Mouse (Mus musculus) heart, postnatal 25 days (tissue): ENCODE results near the gene Pyroxd2. TPM values are rescaled to one million over a fixed set of nuclear protein-coding genes. Genes with fewer than 3 reads are reported as not detected.
"Not testable (repeated sequence)": the region's sequence is repeated elsewhere in the genome, so short reads cannot be mapped to it uniquely, and the experiment has no call there.

Experiments
- DNase-seq: peaks from one replicate; pipeline ENCODE4 v3.0.0; 2022; ENCODE audit warnings: low spot score
- intact Hi-C: fragments of 180-260 bp; cut with DNase I; formaldehyde crosslinking; loops from one replicate; pipeline ENCODE4 v1.15.1; 2025
- total RNA-seq, 2 experiments: library from RNA; stranded (reverse); gene quantifications; 2 replicates each; pipeline ENCODE4 v1.2.3; 2021

Pyroxd2 gene
- total RNA-seq: 1 to 10 TPM; 3.5 to 4.4 TPM

GRCm38 (mm10) chr19:42752363-42752931 is at the start of gene Pyroxd2:
Pyroxd2 (minus strand) TSS chr19:42752775.
- DNase-seq: peak; percentile 76
- intact Hi-C loops: no loop called here

- no peak for DNase-seq
- intact Hi-C loops: loop anchor here (5.0 to 10.0 kb wide), 2 partner anchors 224 to 687 kb away; no protein-coding TSS in a partner anchor
Measured at GRCm38 (mm10) chr19:42797866-42798265, 45.3 kb upstream of the Pyroxd2 start.

GRCm38 (mm10) chr19:42795801-42796200 is 43.2 kb upstream of the Pyroxd2 start:
- DNase-seq: no peak
- intact Hi-C loops: loop anchor here (1.0 to 10.0 kb wide), 4 partner anchors 226 to 689 kb away; no protein-coding TSS in a partner anchor

GRCm38 (mm10) chr19:42794914-42795613 is 42.5 kb upstream of the Pyroxd2 start:
- intact Hi-C loops: loop anchor here (1.0 to 10.0 kb wide), 4 partner anchors 227 to 690 kb away; no protein-coding TSS in a partner anchor
- DNase-seq: peak; percentile 52

GRCm38 (mm10) chr19:42788311-42788710 is 35.7 kb upstream of the Pyroxd2 start:
- intact Hi-C loops: no loop called here
- no peak for DNase-seq

- no peak for DNase-seq
- intact Hi-C loops: no loop called here
Measured at GRCm38 (mm10) chr19:42785562-42786220, 33.1 kb upstream of the Pyroxd2 start.

GRCm38 (mm10) chr19:42785129-42785528 is 32.6 kb upstream of the Pyroxd2 start:
- no peak for DNase-seq
- intact Hi-C loops: no loop called here

- intact Hi-C loops, DNase-seq: not testable (repeated sequence)
Measured at GRCm38 (mm10) chr19:42780156-42780538, 27.6 kb upstream of the Pyroxd2 start.

GRCm38 (mm10) chr19:42779531-42780155 is 27.1 kb upstream of the Pyroxd2 start, which contains the start of gene Hps1:
Hps1 (minus strand) TSS chr19:42779978.
- DNase-seq: peak; percentile 83
- intact Hi-C loops: no loop called here

GRCm38 (mm10) chr19:42777801-42778200 is 25.2 kb upstream of the Pyroxd2 start:
- intact Hi-C loops: no loop called here
- no peak for DNase-seq

- intact Hi-C loops: no loop called here
- DNase-seq: no peak
Measured at GRCm38 (mm10) chr19:42776813-42777212, 24.2 kb upstream of the Pyroxd2 start.

- intact Hi-C loops: no loop called here
- DNase-seq: no peak
Measured at GRCm38 (mm10) chr19:42770141-42770872, 17.7 kb upstream of the Pyroxd2 start.

- DNase-seq: no peak
- intact Hi-C loops: no loop called here
Measured at GRCm38 (mm10) chr19:42769648-42770047, 17.1 kb upstream of the Pyroxd2 start.

GRCm38 (mm10) chr19:42767361-42767760 is 14.8 kb upstream of the Pyroxd2 start:
- intact Hi-C loops: no loop called here
- DNase-seq: no peak

GRCm38 (mm10) chr19:42764398-42764797 is 11.8 kb upstream of the Pyroxd2 start:
- intact Hi-C loops: no loop called here
- no peak for DNase-seq

GRCm38 (mm10) chr19:42756671-42757070 is 4.1 kb upstream of the Pyroxd2 start:
- intact Hi-C loops: no loop called here
- no peak for DNase-seq

GRCm38 (mm10) chr19:42755148-42755870 is 2.7 kb upstream of the Pyroxd2 start:
- DNase-seq: no peak
- intact Hi-C loops: no loop called here

GRCm38 (mm10) chr19:42753141-42753917 is 754 bp upstream of the Pyroxd2 start:
- DNase-seq: peak; percentile 73
- intact Hi-C loops: no loop called here
